Mouse (Mus musculus): ENCODE data around the gene Atp2a1.

Atp2a1 gene

DNA sequence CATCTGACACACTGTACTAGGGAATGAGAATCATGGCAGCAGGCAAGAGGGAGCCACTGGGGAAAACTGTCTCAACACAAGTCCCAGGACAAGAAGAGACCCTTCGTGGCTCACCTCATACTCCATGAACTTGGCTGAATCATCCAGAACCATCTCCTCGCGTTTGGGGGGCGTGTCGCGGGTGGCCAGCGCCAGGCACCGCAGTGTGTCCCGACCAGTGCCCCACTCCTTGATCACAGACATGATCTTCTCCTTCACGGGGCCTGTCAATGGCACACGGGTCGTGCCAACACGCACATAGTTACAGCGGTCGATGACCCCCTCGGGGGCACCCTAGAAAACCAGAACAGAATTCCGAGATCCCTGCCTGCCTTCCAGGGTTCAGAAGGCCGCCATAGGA lies 12.9 kb downstream of the Atp2a1 start:
- DNase-seq = no peak

DNA sequence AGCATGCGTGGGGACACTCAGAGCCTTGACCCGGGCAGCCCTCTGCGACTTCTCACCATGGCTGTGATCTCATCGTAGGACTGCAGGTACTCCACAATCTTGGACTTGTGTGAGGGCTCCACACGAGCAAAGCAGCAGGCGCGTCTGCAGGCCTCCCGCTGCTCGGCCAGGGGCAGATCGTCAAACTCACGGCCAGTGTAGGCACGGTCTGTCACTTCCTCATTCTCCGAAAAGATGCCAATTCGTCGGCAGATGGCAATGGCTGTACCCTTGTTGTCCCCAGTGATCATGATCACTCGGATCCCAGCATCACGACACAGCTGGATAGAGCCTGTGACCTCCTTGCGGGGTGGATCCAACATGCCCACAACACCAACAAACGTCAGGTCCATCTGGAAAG lies 14.4 kb downstream of the Atp2a1 start:
- no peak for DNase-seq

DNA sequence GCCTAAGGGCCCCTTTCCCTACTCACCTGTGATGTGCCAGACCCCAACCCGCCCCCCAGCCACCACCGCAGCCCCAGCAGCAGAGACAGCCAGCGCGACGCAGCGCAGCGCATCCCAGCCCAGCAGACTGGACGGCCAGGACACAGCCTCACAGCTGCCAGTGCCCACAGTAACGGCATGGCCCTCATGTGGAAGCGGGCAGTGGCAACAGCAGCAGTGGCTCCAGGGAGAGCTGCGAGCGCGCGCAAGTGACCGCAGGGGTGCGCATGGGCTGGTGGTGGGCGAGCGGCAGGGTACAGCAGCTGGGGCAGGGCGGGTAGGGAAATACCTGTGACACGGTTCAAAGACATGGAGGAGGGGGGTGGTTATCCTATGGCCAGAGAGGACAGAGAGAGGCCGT lies 16.7 kb downstream of the Atp2a1 start:
- no peak for DNase-seq

DNA sequence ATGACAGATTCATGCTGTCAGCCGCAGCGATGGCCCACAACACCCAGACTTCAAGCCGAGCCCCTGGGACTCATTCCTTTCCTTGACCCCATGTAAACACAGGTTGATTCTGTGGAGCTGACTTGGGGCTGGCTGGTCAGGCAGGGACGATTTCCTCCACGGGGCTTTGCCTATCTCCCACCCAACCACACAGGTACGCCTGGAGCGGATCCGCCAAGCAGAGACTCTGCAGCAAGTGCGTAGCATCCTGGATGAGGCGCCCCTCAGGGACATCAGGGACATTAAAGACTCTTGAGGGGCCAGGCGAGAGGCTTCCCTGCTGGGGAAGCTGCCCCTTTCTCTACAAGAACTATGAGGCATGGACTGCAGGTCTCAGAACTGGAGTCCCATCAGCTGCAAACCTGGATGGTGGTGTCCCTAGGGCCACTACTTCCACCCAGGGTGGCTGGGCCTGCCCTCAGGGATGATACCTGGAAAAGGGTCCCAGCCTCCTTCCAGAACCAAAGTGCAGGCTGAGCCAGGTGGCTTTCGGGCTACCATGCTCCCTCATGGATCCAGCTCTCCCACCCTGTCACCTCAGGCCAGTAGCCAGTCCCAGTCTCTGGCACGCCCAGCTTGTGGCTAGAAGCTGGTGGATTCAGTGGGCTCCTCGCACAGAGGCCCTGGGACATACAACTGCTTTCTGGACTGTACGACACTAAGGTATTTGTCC lies 17.6 kb downstream of the Atp2a1 start:
- DNase-seq = no peak

DNA sequence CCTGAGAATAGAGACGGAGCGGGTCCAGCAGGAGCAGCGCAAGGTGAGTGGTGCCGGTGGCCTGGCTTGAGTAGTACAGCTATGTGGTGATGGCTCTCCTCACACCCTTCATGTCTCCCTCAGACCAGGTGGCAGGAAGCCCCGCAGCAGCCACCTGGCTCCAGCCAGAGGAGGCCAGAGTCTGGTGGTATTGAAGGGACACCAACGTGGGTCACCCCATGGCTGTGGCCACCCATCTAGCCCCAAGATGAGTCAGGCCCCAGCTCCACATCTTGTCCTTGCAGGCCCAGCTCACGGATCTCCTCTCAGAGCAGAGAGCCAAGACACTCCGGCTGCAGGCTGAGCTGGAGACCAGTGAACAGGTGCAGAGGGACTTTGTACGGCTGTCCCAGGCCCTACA lies 18.4 kb downstream of the Atp2a1 start:
- DNase-seq = no peak

DNA sequence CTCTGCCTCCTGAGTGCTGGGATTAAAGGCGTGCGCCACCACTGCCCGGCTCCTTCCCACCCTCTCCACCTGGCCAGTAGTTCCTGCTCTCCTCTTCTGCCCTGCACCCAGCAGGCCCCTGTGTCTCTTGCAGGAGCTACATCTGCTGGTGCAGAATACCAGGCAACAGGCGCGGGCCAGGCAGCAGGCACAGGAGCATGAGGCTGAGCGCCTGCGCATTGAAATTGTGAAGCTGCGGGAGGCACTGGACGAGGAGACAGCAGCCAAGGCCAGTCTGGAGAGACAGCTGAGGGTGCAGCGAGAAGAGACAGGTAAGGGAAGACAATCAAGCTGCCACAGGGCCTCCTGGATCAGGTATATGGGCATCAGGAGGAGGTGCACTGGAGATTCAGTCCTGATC lies 18.9 kb downstream of the Atp2a1 start:
- no peak for DNase-seq

DNA sequence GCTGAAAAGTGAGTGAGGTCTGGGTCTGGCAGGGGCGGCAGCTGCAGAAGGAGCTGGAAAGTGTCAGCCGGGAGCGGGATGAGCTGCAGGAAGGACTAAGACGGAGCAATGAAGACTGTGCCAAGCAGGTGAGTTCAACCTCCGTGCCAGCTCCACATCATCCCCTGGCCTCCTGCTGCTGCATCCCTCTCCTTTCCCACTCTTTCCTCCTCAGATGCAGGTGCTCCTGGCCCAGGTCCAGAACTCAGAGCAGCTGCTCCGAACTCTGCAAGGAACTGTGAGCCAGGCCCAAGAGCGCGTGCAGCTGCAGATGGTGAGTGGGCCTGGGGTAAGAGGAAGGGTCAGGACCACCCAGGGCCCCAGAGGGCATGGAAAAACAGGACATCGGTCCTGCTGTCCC lies 22.8 kb downstream of the Atp2a1 start:
- DNase-seq = no peak

DNA sequence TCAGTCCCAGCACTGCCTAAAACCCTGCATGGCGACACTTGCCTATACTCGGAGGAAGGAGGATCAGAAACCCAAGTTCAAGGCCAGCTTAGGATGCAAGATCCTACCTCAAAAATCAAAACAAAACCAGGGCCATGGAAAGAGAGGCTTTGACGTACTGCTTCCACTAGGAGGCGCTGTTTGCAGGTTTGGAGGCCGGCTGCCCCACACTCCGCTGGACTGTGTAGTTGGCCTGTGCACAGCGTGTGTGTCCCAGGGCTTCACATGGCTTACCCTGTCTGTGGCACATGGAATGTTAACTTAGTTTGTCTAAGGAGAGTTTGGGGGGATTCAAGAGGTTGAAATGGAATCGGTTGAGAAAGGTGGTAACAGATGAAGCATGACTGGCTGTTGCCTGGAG lies 26.1 kb downstream of the Atp2a1 start:
- DNase-seq = peak; percentile 80

DNA sequence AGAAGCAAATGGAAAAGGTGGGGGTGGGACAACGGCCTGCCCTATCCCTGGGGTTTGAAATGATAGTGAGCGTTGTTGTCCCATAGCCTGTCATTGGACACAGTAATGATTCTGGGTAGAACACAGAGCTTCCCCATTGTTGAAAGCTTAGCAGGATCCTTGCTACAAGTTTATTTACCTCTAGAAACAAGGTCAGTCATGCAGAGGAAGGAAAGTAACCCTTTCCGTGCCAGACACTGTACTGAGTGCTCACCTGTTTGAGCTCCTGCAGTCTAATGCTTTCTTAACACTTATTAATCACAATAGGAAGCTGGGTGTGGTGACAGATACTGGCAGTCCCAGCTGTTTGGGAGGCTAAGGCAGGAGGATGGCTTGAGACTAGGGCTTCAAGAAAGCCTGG lies 27.1 kb downstream of the Atp2a1 start:
- no peak for DNase-seq

DNA sequence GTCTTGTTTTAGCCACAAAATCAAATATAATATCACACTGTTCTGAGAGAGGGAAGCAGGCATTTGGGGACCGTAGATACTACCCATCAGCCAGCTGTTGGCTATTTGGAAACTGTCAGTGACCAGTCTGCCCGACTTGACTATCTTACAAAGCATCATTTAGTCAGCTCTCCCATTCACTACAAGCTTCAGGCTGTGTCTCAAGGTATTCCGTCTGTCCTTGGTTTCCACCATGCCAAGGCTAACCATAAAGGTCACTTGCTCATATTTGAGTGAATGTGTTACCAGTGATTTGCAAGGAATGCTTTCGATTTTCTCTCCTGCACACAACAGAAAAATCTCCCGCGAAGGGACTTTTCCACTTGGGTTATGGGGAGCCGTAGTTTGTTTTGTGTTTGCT lies 28.2 kb downstream of the Atp2a1 start:
- no peak for DNase-seq

DNA sequence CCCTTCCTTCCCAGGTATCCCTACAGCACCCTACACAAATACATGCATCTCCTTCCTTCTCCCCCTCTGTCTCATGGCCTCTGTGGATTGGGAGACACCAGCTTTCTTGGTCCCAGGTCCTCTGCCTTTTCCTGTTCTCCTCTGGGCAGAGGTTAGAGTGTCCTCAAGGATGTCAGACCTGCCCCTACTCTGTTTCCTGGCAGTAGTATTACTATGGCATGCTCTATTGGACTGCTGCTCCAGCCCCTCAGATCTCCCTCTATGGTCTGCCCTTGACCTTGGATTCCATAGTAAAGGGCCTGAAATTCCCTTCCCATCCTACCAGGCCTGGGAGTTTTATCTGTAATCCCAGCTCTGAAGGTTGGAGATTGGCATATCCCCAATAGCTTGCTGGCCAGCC lies 32.7 kb downstream of the Atp2a1 start:
- no peak for DNase-seq

DNA sequence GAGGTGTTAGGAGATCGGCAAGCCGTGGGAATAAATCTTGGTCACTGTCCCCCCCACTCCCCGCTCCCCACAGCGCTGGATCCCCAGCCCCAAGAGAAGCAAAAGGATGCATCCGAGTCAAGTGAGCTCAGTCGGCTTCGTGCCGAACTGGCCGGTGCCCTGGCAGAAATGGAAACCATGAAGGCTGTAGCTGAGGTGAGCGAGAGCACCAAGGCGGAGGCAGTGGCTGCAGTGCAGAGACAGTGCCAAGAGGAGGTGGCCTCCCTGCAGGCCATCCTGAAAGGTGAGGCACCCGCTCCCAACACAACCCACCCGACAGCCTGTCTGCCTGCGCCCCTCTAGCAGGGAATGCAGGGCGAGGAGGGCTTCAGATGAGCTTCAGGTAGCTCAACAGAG lies 33.4 kb downstream of the Atp2a1 start:
- DNase-seq = no peak

DNA sequence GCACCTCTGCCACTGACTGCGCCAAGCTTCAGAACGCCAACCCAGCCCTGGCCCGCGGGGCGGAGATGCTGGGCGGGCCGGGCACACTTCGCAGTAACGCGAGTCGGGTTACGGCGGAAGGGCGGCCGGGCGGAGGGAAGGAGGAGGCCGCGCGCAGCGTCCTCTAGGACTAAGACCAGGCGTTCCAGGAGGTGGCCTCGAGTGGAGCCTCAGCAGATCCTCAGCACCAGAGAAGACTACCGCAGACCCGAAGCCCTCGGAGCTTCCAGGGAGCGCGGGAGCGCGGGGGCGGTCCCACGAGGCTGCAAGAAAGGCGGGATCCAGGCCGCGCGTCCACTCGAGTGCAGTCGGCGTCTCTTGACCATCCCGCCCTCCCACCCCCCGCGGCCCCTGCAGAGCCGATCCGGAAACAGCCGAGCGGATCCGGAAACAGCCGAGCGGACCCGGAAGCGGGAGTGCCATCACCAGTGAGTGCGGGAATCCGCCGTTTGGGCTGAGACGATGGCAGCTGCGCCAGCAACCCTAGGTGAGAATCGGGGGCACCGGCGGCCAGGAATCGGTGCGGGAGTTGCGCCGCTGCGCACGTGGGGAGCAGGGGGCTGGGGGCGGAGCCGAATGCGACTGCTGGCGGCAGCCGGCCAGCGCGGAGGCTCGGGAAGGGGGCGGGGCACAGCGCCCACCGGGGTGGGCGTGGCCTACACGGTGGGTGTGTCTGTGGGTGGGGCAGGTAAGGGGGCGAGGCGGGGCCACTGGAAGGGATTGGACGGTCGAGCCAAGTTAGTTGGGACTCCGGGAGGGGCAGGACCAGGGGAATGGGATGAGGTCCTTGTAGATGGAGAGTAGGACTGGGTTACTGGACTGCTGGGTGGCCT lies 34.0 kb downstream of the Atp2a1 start, which contains the start of gene Rabep2:
Gene Rabep2, plus strand, starts transcription at position 129 of the 872 bp plus-strand sequence.
- DNase-seq = peak; percentile 95

DNA sequence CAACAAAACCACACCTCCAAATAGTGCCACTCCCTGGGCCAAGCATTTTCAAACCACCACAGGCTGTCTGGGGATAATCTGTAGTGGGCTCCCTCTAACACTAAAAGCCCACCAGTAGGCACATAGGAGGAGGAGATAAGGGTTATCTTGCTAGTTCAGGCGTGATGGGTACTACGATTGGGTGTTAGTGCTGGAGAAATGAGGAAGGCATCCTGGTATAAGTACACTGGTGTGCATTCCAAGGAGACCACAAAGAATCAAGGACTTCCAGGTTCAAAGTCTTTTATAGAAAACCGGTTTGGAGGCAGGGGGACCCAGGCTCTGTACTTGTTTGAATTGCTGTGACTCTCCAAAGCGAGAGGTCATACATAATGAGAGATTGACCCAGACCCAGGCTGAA lies 34.8 kb downstream of the Atp2a1 start:
- DNase-seq = no peak

DNA sequence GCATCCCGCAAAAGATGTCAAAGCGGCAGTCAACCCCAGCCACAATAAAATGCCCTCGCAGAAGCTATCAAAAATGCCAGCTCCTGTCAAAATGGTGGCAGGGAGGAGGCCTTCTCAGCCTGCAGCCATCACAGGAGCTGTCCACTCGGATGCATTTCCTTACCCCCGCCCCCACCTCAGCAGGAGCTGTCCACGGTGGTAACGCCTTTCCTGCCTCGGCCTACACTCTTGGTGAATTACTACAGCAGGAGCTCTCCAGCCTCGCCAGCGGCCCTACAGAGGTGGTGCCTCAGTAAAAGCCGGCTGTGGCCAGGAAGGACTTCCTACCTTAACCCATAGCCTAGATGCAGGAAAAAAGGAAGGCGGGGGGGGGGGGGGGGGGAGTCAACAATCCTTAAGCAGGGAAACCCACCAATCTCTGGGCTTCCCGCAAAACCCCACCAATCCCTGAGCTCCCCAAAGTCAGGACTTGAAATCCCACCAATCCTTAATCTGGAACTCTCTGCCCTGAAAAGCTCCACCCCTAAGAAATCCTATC lies 35.5 kb downstream of the Atp2a1 start:
- DNase-seq = peak; percentile 59

DNA sequence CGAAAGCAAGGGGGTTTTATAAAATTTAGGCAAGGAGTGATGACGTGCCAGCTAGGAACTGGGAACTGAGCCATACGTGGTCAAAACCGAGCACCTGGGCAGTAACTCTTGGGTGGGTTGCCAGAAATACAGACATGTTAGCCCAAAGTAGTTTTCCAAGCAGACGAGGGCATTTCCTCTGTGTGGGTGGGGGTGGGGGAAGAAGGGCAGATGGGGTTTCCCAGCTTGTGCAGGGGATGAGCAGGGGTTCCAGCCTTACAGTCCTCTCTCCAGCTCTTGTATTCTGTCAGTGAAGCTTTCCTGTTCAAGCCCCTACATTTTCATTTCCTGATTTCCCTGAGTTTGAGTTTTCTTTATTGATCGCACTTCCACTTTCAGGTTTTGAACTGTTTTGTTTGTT lies 38.7 kb downstream of the Atp2a1 start:
- no peak for DNase-seq

DNA sequence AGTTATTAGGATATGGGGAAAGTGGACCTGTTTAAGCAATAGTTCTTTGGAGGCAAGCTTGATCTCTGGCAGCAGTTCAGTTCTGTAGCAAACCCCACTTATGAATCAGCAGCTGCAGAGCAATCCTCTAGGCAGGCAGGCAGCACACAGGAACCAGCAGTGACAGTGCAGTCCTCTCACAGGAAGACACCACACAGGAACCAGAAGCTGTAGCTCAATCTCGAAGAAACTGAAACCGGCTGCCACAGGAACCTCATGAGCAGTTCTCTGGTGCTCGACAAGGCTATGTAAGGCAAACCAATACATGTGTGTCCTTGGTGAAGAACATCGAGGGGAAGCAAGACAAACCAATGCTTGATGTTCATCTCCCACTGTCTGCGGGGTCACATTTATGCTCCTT lies 41.2 kb downstream of the Atp2a1 start:
- no peak for DNase-seq

DNA sequence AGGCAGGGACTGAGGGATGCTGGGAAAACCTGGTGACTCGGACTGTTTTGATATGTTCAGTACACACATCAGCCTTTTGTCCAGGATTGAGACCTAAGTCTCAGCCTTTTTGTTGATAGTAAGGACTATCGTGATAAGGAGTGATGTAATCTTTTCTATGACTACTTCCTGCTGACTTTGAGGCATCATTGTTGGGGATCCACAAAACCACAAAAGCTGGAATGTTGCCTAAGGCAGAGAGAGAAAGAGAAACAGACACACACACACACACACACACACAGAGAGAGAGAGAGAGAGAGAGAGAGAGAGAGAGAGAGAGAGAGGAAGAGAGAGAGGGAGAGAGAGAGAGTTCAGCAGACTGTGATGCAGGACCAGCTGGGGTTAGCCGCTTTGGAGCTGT lies 44.4 kb downstream of the Atp2a1 start:
- no peak for DNase-seq

DNA sequence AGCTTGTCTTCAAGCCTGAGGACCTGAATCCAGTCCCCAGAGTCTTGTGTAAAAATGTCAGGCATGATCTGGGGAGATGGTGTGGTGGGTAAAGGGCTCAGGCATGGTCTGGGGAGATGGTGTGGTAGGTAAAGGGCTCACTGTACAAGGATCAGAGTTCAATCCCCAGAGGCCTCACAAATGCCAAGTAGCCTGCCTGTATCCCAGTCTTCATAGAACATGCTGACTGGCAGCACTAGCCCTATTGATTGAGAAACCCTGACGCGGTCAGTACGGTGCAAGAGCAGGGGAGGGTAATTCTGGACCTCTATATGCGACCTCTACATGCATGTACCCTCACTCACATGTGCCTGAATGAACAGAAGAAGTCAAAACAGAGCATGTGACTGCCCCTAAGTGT lies 45.3 kb downstream of the Atp2a1 start:
- no peak for DNase-seq

DNA sequence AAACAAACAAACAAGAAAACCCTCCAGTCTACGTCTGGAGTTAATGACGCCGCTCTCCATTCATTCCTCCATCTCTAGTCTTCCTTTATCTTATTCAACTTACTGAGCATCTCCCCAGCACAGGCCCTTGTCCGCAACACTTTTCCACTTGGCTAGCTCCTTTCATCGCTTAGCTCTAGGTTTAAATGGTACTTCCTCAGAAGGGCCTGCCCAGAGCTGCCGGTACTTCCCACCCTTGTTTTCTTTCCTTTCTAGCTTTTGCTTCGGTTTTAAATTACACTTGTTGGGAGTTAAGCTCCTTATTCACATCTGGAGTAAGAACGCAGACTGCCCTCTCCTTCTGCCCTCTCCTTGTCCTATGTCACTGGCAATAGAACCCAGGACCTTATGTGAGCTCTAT lies 45.9 kb downstream of the Atp2a1 start:
- peak; percentile 24 for DNase-seq

DNA sequence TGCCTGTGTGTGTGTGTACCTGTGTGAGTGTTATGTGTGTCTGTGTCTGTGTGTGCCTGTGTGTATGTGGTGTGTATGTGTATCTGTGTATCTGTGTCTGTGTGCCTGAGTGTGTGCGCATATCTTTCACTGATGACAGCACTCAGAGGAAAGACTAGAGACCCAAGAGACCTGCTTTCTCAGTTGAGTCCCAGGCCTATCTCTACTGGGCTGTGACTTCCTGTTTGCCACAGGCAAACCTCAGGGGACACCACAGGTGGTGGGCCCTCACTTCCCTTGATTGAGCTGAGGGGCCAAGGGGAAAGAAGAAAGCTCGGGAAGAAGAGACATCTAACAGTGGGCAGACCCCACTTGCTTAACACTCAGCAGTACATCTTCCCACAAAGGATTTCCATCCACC lies 46.3 kb downstream of the Atp2a1 start:
- DNase-seq = no peak

DNA sequence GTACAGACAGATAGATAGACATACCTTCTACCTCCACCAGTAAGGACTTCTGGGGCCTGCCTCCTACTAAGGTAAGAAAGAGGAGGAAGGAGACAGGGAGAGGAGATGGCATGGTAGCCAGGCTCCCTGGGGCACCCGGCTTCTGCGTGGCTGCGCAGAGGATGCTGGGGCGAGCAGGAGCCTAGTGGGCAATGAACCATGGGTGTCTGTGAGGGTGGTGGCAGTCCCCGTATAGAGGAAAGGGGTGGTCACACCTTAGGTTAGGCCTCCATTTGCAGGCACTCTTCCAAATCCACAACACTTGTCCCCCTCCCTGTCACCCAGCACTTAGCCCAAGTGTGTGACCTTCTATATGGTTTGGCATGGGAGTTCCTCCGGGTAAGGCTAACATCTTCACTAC lies 48.2 kb downstream of the Atp2a1 start, which contains the start of gene Cd19:
Gene Cd19, minus strand, starts transcription at position 165 of the 400 bp plus-strand sequence.
- DNase-seq = no peak

DNA sequence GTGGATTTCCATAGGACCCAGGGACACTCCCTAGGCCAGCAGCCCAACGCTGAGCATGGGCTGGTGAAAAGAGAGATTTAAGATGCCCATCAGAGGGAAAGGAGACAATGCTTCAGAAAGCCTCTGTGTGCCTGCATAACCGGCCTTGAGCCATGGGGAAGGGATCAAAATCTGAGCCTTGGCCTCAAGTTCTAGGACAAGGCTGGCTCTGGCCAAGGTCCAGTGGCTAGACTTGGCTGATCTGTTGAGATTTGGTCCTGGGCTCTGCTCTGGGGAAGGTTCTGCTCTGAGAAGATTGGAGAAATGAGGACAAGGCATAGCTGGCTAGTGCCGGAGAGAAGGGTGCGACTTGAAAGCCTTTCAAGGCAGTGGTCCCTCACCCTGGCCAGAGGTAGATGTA lies 51.8 kb downstream of the Atp2a1 start:
- no peak for DNase-seq

DNA sequence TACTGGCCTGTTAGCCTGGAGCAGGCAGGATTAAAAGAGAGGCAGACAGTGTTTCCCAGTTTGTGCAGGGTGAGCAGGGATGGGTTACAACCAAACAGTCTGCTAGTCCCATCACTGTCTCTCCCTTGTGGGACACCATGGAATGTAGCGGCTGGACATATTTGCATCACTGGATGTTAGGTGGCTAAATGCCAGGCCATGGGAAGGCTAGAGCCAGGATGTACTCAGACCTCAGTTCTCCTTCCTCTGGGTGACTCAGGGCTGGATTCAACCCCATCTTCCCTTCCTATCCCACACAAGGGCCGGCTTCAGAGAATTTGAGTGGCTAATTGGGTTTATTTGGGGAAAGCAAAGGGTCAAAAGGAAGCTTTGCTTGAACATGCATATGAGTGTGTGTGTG lies 54.2 kb downstream of the Atp2a1 start:
- no peak for DNase-seq
